Mouse (Mus musculus): ENCODE data around the gene 9930111J21Rik2.

The 9930111J21Rik2 gene

GRCm38 (mm10) chr11:49077012-49077411, 26.0 kb upstream of the 9930111J21Rik2 start:
- 91% methylated on average over 1 of the region's 1 CpGs for WGBS

- WGBS: 71% methylated on average over 6 of the region's 6 CpGs
These were observed 25.1 kb upstream of the 9930111J21Rik2 start, which contains the start of gene Ifi47 for GRCm38 (mm10) chr11:49076001-49076757. TSS of gene Ifi47 (plus strand) at chr11:49076587.

- 93% methylated on average over 1 of the region's 1 CpGs for WGBS
These were observed 17.3 kb upstream of the 9930111J21Rik2 start for GRCm38 (mm10) chr11:49068358-49068757.

- WGBS: 76% methylated on average over 5 of the region's 5 CpGs
These were observed 12.8 kb upstream of the 9930111J21Rik2 start, which contains the start of gene Tgtp2 for GRCm38 (mm10) chr11:49063713-49064469. TSS of gene Tgtp2 (minus strand) at chr11:49064206.

GRCm38 (mm10) chr11:49061865-49062264, 10.8 kb upstream of the 9930111J21Rik2 start:
- 88% methylated on average over 2 of the region's 2 CpGs for WGBS

GRCm38 (mm10) chr11:49060061-49060460, 9.0 kb upstream of the 9930111J21Rik2 start:
- WGBS: 51% methylated on average over 2 of the region's 3 CpGs

GRCm38 (mm10) chr11:49051894-49052293, 852 bp upstream of the 9930111J21Rik2 start:
- no CpG with 5 or more reads among the region's 5 CpGs for WGBS

GRCm38 (mm10) chr11:49006785-49007184, 44.3 kb downstream of the 9930111J21Rik2 start:
- WGBS: 47% methylated on average over 1 of the region's 1 CpGs

GRCm38 (mm10) chr11:49006317-49006716, 44.7 kb downstream of the 9930111J21Rik2 start:
- WGBS: 72% methylated on average over 2 of the region's 2 CpGs

GRCm38 (mm10) chr11:49000411-49000810, 50.6 kb downstream of the 9930111J21Rik2 start:
- 87% methylated on average over 1 of the region's 1 CpGs for WGBS

- 56% methylated on average over 2 of the region's 2 CpGs for WGBS
These were observed 57.0 kb downstream of the 9930111J21Rik2 start, which contains the start of gene Tgtp1 for GRCm38 (mm10) chr11:48994018-48994417. TSS of gene Tgtp1 (minus strand) at chr11:48994172.

- 91% methylated on average over 10 of the region's 10 CpGs for WGBS
These were observed 57.7 kb downstream of the 9930111J21Rik2 start for GRCm38 (mm10) chr11:48993296-48993695.

- WGBS: 71% methylated on average over 4 of the region's 4 CpGs
These were observed 59.1 kb downstream of the 9930111J21Rik2 start, which contains the start of gene Gm12185 for GRCm38 (mm10) chr11:48991740-48992520. TSS of gene Gm12185 (minus strand) at chr11:48992226.

GRCm38 (mm10) chr11:48989981-48990380, 61.1 kb downstream of the 9930111J21Rik2 start:
- WGBS: 87% methylated on average over 2 of the region's 2 CpGs

GRCm38 (mm10) chr11:48988219-48988618, 62.8 kb downstream of the 9930111J21Rik2 start:
- 81% methylated on average over 2 of the region's 3 CpGs for WGBS

- no CpG with 5 or more reads among the region's 3 CpGs for WGBS
These were observed 68.2 kb downstream of the 9930111J21Rik2 start for GRCm38 (mm10) chr11:48982848-48983247.

- no CpG with 5 or more reads among the region's 5 CpGs for WGBS
These were observed 71.0 kb downstream of the 9930111J21Rik2 start for GRCm38 (mm10) chr11:48980052-48980451.

- no CpG with 5 or more reads among the region's 3 CpGs for WGBS
These were observed 71.8 kb downstream of the 9930111J21Rik2 start, which contains the start of gene 9930111J21Rik1 for GRCm38 (mm10) chr11:48979251-48979650. TSS of gene 9930111J21Rik1 (minus strand) at chr11:48979398.

GRCm38 (mm10) chr11:48978240-48978939, 72.7 kb downstream of the 9930111J21Rik2 start, which contains the start of gene Olfr56:
TSS of gene Olfr56 (plus strand) at chr11:48978889.
- no CpG with 5 or more reads among the region's 1 CpGs for WGBS

GRCm38 (mm10) chr11:48974686-48975085, 76.4 kb downstream of the 9930111J21Rik2 start:
- no CpG with 5 or more reads among the region's 1 CpGs for WGBS
